Mouse (Mus musculus): ENCODE data around the gene Rnf24.
A peak's percentile ranks its signal among the peaks of the same experiment; 100 is the strongest.

Rnf24 gene

GRCm38 (mm10) chr2:131262213-131262672 is 90.4 kb downstream of the Rnf24 start, which contains the start of gene Pank2:
TSS of gene Pank2 (plus strand) at chr2:131262495.
- DNase-seq: peak; percentile 98

DNA sequence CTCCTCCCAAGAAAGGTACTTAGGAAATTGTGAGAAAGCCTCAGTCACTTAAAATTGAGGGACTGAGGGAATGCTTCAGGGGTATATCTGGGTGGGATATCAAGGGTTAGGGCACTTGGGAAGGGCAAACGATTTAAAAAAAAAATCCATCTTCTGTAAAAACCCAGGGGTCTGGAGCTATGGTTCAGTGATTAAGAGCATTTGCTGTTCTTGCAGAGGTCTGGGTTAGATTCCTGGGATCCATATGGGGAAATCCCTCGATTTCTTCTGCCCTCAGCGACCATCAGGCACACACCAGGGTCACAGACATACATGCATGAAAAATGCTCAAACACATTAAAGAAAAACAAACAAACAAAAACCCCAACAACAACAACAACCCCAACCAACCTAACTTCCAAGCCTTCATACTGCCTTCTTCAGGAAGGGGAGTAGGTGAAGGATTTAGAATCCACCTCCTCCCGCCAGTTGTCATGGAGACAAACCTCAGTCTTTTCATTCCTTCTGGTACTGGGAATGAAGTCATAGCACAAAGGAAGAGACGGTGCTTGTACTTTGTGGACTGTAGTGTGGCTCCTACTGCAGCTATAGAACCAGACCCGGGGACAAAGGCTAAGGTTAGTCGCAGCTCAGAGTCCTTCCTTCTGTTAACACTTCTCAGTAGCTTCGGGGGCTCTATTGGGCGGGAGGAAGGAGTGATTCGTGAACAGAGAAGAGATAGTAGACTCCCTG is 91.0 kb downstream of the Rnf24 start:
- no peak for DNase-seq

GRCm38 (mm10) chr2:131260544-131261307 is 92.0 kb downstream of the Rnf24 start:
- DNase-seq: no peak

DNA sequence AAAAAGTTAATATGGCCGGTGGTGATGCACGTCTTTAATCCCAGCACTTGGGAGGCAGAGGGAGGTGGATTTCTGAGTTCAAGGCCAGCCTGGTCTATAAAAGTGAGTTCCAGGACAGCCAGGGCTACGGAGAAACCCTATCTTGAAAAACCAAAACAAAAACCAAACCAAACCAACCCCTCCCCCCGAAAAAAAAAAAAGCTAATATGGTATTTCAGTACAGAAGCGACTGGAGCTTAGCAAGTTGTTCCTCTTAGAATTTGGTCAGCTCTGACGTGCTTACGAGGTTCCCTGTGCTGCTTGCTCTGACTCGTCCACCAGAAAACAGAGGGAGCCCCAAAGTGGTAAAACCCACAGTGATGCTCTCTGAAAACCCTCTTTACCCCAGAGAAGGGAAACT is 94.0 kb downstream of the Rnf24 start:
- DNase-seq: no peak

GRCm38 (mm10) chr2:131255738-131256137 is 97.0 kb downstream of the Rnf24 start:
- DNase-seq: peak; percentile 42

- DNase-seq: no peak
These were observed 98.4 kb downstream of the Rnf24 start for GRCm38 (mm10) chr2:131254329-131254713.

- DNase-seq: peak; percentile 63
These were observed 98.9 kb downstream of the Rnf24 start for GRCm38 (mm10) chr2:131253681-131254328.
